Mouse (Mus musculus) MEL (cell line): ENCODE measurements around the gene Kcnk1. TPM values are rescaled to one million over a fixed set of nuclear protein-coding genes. Genes with fewer than 3 reads are reported as not detected.

Experiments
- DNase-seq: peaks from one replicate; pipeline ENCODE4 v3.0.0; 2011; ENCODE audit warnings: low read depth, low spot score
- H3K27ac ChIP-seq: 2 replicates; pipeline ENCODE4 v1.5.1; 2012; ENCODE audit warnings: low read depth, mild to moderate bottlenecking, control low read depth, low read length, moderate library complexity; ENCODE audit not compliant: control insufficient read depth
- H3K27me3 ChIP-seq, 2 experiments: fragments of 150-350 bp in 1 of 2; sonication (generic) in 1 of 2; 2 replicates each; pipeline ENCODE4 v1.6.1; 2012; ENCODE audit warnings: low read length in 2 of 2, mild to moderate bottlenecking in 2 of 2, improper control_type of control experiment in 1 of 2, moderate library complexity in 1 of 2; ENCODE audit not compliant: insufficient read depth in 2 of 2, control insufficient read depth in 1 of 2
- H3K36me3 ChIP-seq, 2 experiments: 2 replicates each; pipeline ENCODE4 v1.6.1; 2012 to 2014; ENCODE audit warnings: low read length in 2 of 2, improper control_type of control experiment in 1 of 2, inconsistent platforms in 1 of 2, mild to moderate bottlenecking in 1 of 2; ENCODE audit not compliant: insufficient read depth in 2 of 2, control insufficient read depth in 1 of 2
- H3K4me1 ChIP-seq, 2 experiments: fragments of 150-350 bp in 1 of 2; sonication (generic) in 1 of 2; 2 replicates each; pipeline ENCODE4 v1.6.1; 2012; ENCODE audit warnings: low read length in 2 of 2, improper control_type of control experiment in 1 of 2, mild to moderate bottlenecking in 1 of 2; ENCODE audit not compliant: insufficient read depth in 2 of 2, control insufficient read depth in 1 of 2
- H3K4me3 ChIP-seq, 2 experiments: fragments of 150-350 bp in 1 of 2; sonication (generic) in 1 of 2; 2 replicates each; pipeline ENCODE4 v1.5.1; 2012; ENCODE audit warnings: low read depth in 2 of 2, low read length in 2 of 2, mild to moderate bottlenecking in 2 of 2, moderate library complexity in 2 of 2, control low read depth in 1 of 2, improper control_type of control experiment in 1 of 2; ENCODE audit not compliant: control insufficient read depth in 1 of 2, insufficient read depth in 1 of 2
- H3K79me2 ChIP-seq: 2 replicates; pipeline ENCODE4 v1.6.1; 2012; ENCODE audit warnings: mild to moderate bottlenecking, low read length, moderate library complexity; ENCODE audit not compliant: control insufficient read depth, poor library complexity, insufficient read depth
- H3K9ac ChIP-seq: 2 replicates; pipeline ENCODE4 v1.6.1; 2012; ENCODE audit warnings: low read depth, mild to moderate bottlenecking, control low read depth, low read length, moderate library complexity; ENCODE audit not compliant: control insufficient read depth, poor library complexity, severe bottlenecking
- H3K9me3 ChIP-seq: fragments of 150-350 bp; sonication (generic); replicated peaks from 2 replicates; pipeline ENCODE4 v1.6.1; 2012; ENCODE audit warnings: mild to moderate bottlenecking, low read length, improper control_type of control experiment, moderate library complexity; ENCODE audit not compliant: insufficient read depth
- BHLHE40 ChIP-seq: IDR thresholded peaks from 2 replicates; pipeline ENCODE4 v1.6.1; 2012; ENCODE audit warnings: low read depth, mild to moderate bottlenecking, inconsistent platforms, low read length, improper control_type of control experiment, borderline replicate concordance
- CHD1 ChIP-seq: IDR thresholded peaks from 2 replicates; pipeline ENCODE4 v1.6.1; 2012; ENCODE audit warnings: low read depth, mild to moderate bottlenecking, inconsistent platforms, low read length, improper control_type of control experiment
- CHD2 ChIP-seq: IDR thresholded peaks from 2 replicates; pipeline ENCODE4 v1.6.1; 2011; ENCODE audit warnings: low read length, improper control_type of control experiment
- CTCF ChIP-seq, 3 experiments: IDR thresholded peaks in 2 of 3; conservative IDR thresholded peaks in 1 of 3; 2 replicates each; pipeline ENCODE4 v1.5.1; 2011 to 2012; ENCODE audit warnings: low read length in 3 of 3, low read depth in 2 of 3, mild to moderate bottlenecking in 2 of 3, improper control_type of control experiment in 1 of 3, inconsistent platforms in 1 of 3, mixed read lengths in 1 of 3, moderate library complexity in 1 of 3; ENCODE audit not compliant: control insufficient read depth in 1 of 3, insufficient read depth in 1 of 3, poor library complexity in 1 of 3, severe bottlenecking in 1 of 3
- EP300 ChIP-seq, 2 experiments: IDR thresholded peaks; 2 replicates each; pipeline ENCODE4 v1.6.1; 2011; ENCODE audit warnings: improper control_type of control experiment in 2 of 2, low read length in 2 of 2, low read depth in 1 of 2, mild to moderate bottlenecking in 1 of 2
- ETS1 ChIP-seq: IDR thresholded peaks from 2 replicates; pipeline ENCODE4 v1.6.1; 2012; ENCODE audit warnings: low read depth, mild to moderate bottlenecking, inconsistent platforms, low read length, improper control_type of control experiment, moderate library complexity
- GATA1 ChIP-seq: IDR thresholded peaks from 2 replicates; pipeline ENCODE4 v1.6.1; 2011; ENCODE audit warnings: low read depth, low read length, improper control_type of control experiment
- JUND ChIP-seq: IDR thresholded peaks from 2 replicates; pipeline ENCODE4 v1.6.1; 2011; ENCODE audit warnings: low read depth, mild to moderate bottlenecking, improper control_type of control experiment, low read length
- MAFK ChIP-seq: IDR thresholded peaks from 2 replicates; pipeline ENCODE4 v1.6.1; 2011; ENCODE audit warnings: low read depth, mild to moderate bottlenecking, low read length, improper control_type of control experiment, borderline replicate concordance
- MAX ChIP-seq: IDR thresholded peaks from 2 replicates; pipeline ENCODE4 v1.6.1; 2011; ENCODE audit warnings: low read length, improper control_type of control experiment
- MAZ ChIP-seq: IDR thresholded peaks from 2 replicates; pipeline ENCODE4 v1.6.1; 2012; ENCODE audit warnings: low read depth, mild to moderate bottlenecking, inconsistent platforms, low read length, improper control_type of control experiment
- MEF2A ChIP-seq: IDR thresholded peaks from 2 replicates; pipeline ENCODE4 v1.6.1; 2014; ENCODE audit warnings: low read depth, mild to moderate bottlenecking, inconsistent platforms, low read length, improper control_type of control experiment; ENCODE audit not compliant: poor library complexity, insufficient replicate concordance, severe bottlenecking; ENCODE audit errors: extremely low read depth
- MXI1 ChIP-seq: IDR thresholded peaks from 2 replicates; pipeline ENCODE4 v1.6.1; 2011; ENCODE audit warnings: mild to moderate bottlenecking, low read depth, low read length, improper control_type of control experiment
- MYB ChIP-seq: IDR thresholded peaks from 2 replicates; pipeline ENCODE4 v1.6.1; 2011; ENCODE audit warnings: mild to moderate bottlenecking, low read depth, low read length, improper control_type of control experiment
- MYC ChIP-seq: IDR thresholded peaks from 2 replicates; pipeline ENCODE4 v1.6.1; 2011; ENCODE audit warnings: low read depth, mild to moderate bottlenecking, low read length, improper control_type of control experiment, moderate library complexity
- NELFE ChIP-seq: IDR thresholded peaks from 2 replicates; pipeline ENCODE4 v1.6.1; 2011; ENCODE audit warnings: low read depth, low read length, improper control_type of control experiment
- POLR2A ChIP-seq, 2 experiments: IDR thresholded peaks; 2 replicates each; pipeline ENCODE4 v1.6.1; 2011 to 2012; ENCODE audit warnings: low read length in 2 of 2, mild to moderate bottlenecking in 2 of 2, control low read depth in 1 of 2, improper control_type of control experiment in 1 of 2, low read depth in 1 of 2, moderate library complexity in 1 of 2; ENCODE audit not compliant: control insufficient read depth in 1 of 2, insufficient read depth in 1 of 2, poor library complexity in 1 of 2
- POLR2AphosphoS2 ChIP-seq: IDR thresholded peaks from 2 replicates; pipeline ENCODE4 v1.6.1; 2011; ENCODE audit warnings: low read length, improper control_type of control experiment
- RAD21 ChIP-seq: IDR thresholded peaks from 2 replicates; pipeline ENCODE4 v1.6.1; 2011; ENCODE audit warnings: mild to moderate bottlenecking, low read depth, low read length, improper control_type of control experiment
- RCOR1 ChIP-seq: IDR thresholded peaks from 2 replicates; pipeline ENCODE4 v1.6.1; 2012; ENCODE audit warnings: low read depth, mild to moderate bottlenecking, inconsistent platforms, low read length, improper control_type of control experiment
- SIN3A ChIP-seq: IDR thresholded peaks from 2 replicates; pipeline ENCODE4 v1.6.1; 2012; ENCODE audit warnings: low read length, improper control_type of control experiment, inconsistent platforms
- SMC3 ChIP-seq: IDR thresholded peaks from 2 replicates; pipeline ENCODE4 v1.6.1; 2011; ENCODE audit warnings: low read depth, low read length, improper control_type of control experiment
- TBP ChIP-seq: IDR thresholded peaks from 2 replicates; pipeline ENCODE4 v1.8.0; 2011; ENCODE audit warnings: low read depth, low read length, improper control_type of control experiment
- UBTF ChIP-seq: IDR thresholded peaks from 2 replicates; pipeline ENCODE4 v1.6.1; 2012; ENCODE audit warnings: low read depth, mild to moderate bottlenecking, inconsistent platforms, low read length, improper control_type of control experiment, moderate library complexity, borderline replicate concordance; ENCODE audit not compliant: insufficient read depth
- USF1 ChIP-seq: IDR thresholded peaks from 2 replicates; pipeline ENCODE4 v1.6.1; 2014; ENCODE audit warnings: low read depth, mild to moderate bottlenecking, inconsistent platforms, low read length, improper control_type of control experiment, moderate library complexity
- USF2 ChIP-seq, 2 experiments: IDR thresholded peaks; 2 replicates each; pipeline ENCODE4 v1.6.1; 2011 to 2012; ENCODE audit warnings: improper control_type of control experiment in 2 of 2, low read length in 2 of 2, borderline replicate concordance in 1 of 2, inconsistent platforms in 1 of 2, low read depth in 1 of 2, mild to moderate bottlenecking in 1 of 2; ENCODE audit not compliant: insufficient read depth in 1 of 2
- ZC3H11A ChIP-seq: IDR thresholded peaks from 2 replicates; pipeline ENCODE4 v1.6.1; 2012; ENCODE audit warnings: low read depth, mild to moderate bottlenecking, inconsistent platforms, low read length, improper control_type of control experiment
- ZKSCAN1 ChIP-seq: IDR thresholded peaks from 2 replicates; pipeline ENCODE4 v1.6.1; 2012; ENCODE audit warnings: low read depth, mild to moderate bottlenecking, inconsistent platforms, low read length, improper control_type of control experiment, moderate library complexity
- ZMIZ1 ChIP-seq: IDR thresholded peaks from 2 replicates; pipeline ENCODE4 v1.6.1; 2012; ENCODE audit warnings: low read depth, mild to moderate bottlenecking, inconsistent platforms, low read length, improper control_type of control experiment, moderate library complexity
- polyA plus RNA-seq, 2 experiments: library from polyadenylated mRNA; stranded (reverse) in 1 of 2; unstranded in 1 of 2; fragments of >175 nt in 1 of 2; fragments of >200 nt in 1 of 2; gene quantifications; 2 replicates each; pipeline versions ENCODE4 v1.2.1 to v1.2.4; 2012; ENCODE audit warnings: low replicate concordance in 2 of 2, low read depth in 1 of 2; ENCODE audit not compliant: insufficient read length in 2 of 2, insufficient read depth in 1 of 2, missing spikeins in 1 of 2
- total RNA-seq: library from RNA; depleted of rRNA; stranded (reverse); fragments of 300-350 nt; gene quantifications from 2 replicates; pipeline ENCODE4 v1.2.3, GENCODE M21; 2012

The Kcnk1 gene
- total and polyA plus RNA-seq, 3 experiments = not detected

- DNase-seq = no peak
- Histone ChIP-seq H3K27ac (no peak overlapping the region), H3K9me3 (no peaks in the 10 kb centered on the region), H3K4me1 (no peaks in the 10 kb centered on the region), H3K36me3 (no peaks in the 10 kb centered on the region), H3K4me3 (no peak overlapping the region), H3K27me3 (no peaks in the 10 kb centered on the region), H3K9ac (no peak overlapping the region), H3K79me2 (no peaks in the 10 kb centered on the region)
- TF ChIP-seq NELFE = no peak
- TF ChIP-seq ZKSCAN1 = no peak
- no peak for TF ChIP-seq ZC3H11A
- no peak for TF ChIP-seq SMC3
- no peak for TF ChIP-seq TBP
- no peak for TF ChIP-seq USF2 (IDR thresholded peaks at IDR 0.05; ENCODE audit: borderline replicate concordance in 1 of 2, insufficient read depth in 1 of 2, low read depth in 1 of 2, low read length in 2 of 2)
- no peak for TF ChIP-seq MAZ
- no peak for TF ChIP-seq MEF2A
- TF ChIP-seq RAD21 = no peak
- TF ChIP-seq ETS1 = no peak
- TF ChIP-seq ZMIZ1 = no peak
- no peak for TF ChIP-seq CTCF (IDR thresholded peaks at IDR 0.05 in 2 of 3, conservative IDR thresholded peaks at IDR 0.05 in 1 of 3; ENCODE audit: control insufficient read depth in 1 of 3, insufficient read depth in 1 of 3, low read depth in 2 of 3, low read length in 3 of 3, poor library complexity in 1 of 3, severe bottlenecking in 1 of 3)
- TF ChIP-seq USF1 = no peak
- TF ChIP-seq UBTF = no peak
- no peak for TF ChIP-seq JUND
- no peak for TF ChIP-seq SIN3A
- no peak for TF ChIP-seq MAFK
- no peak for TF ChIP-seq MAX
Measured at GRCm38 (mm10) chr8:125986999-125987589, 7.9 kb upstream of the Kcnk1 start.

GRCm38 (mm10) chr8:125987996-125988395 is 7.0 kb upstream of the Kcnk1 start:
- Histone ChIP-seq H3K27me3 (no peaks in the 10 kb centered on the region), H3K27ac (no peak overlapping the region), H3K79me2 (no peaks in the 10 kb centered on the region), H3K4me1 (no peaks in the 10 kb centered on the region), H3K36me3 (no peaks in the 10 kb centered on the region), H3K4me3 (no peak overlapping the region), H3K9ac (no peak overlapping the region), H3K9me3 (no peaks in the 10 kb centered on the region)
- DNase-seq = no peak
- TF ChIP-seq UBTF (no peak), EP300 (IDR thresholded peaks at IDR 0.05; ENCODE audit: low read depth in 1 of 2, low read length in 2 of 2) (no peak), USF2 (IDR thresholded peaks at IDR 0.05; ENCODE audit: borderline replicate concordance in 1 of 2, insufficient read depth in 1 of 2, low read depth in 1 of 2, low read length in 2 of 2) (no peak), RAD21 (no peak), CHD1 (no peak), MAFK (no peak), MYC (no peak), SMC3 (no peak), RCOR1 (no peak), USF1 (no peak), MAX (no peak), BHLHE40 (no peak), MYB (no peak), CHD2 (no peak), POLR2A (IDR thresholded peaks at IDR 0.05; ENCODE audit: control insufficient read depth in 1 of 2, insufficient read depth in 1 of 2, low read depth in 1 of 2, low read length in 2 of 2, poor library complexity in 1 of 2) (no peak), ZKSCAN1 (no peak), POLR2AphosphoS2 (no peak), MXI1 (no peak), GATA1 (no peak)
